Mouse (Mus musculus) frontal cortex, adult 2 months (tissue): Measurements from ENCODE around the gene Rabgap1l. TPM values are rescaled to one million over a fixed set of nuclear protein-coding genes. Genes with fewer than 3 reads are reported as not detected.

ENCODE experiments used
- DNase-seq, 2 experiments: peaks; one replicate each; pipeline ENCODE4 v3.0.0; 2022; ENCODE audit warnings: low spot score in 1 of 2; ENCODE audit errors: extremely low spot score in 1 of 2
- polyA plus RNA-seq: library from polyadenylated mRNA; depleted of rRNA; stranded (reverse); fragments of >200 nt; gene quantifications from 2 replicates; pipeline ENCODE4 v1.2.3, GENCODE M21; 2012

The Rabgap1l gene
- polyA plus RNA-seq, 1 experiment: 79.8 TPM

DNA sequence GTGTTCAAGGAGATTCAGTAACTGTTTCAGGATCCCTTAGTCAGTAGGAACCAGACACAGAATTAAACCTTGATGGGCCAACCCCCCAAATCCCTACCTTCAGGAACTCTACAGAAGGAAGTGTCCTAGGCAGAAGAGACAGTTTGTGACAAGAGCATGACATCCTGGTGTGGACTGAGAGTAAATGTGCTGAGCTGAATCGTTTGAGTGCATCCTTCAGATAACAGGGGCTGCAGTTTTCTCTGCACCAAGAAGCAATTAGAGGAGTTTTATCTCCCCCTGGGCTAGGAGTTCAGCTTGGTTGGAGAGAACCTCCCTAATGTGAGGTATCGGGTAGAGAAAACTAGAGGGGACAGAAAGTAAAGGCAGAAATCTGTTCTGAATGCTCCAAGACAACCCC is 462.8 kb downstream of the Rabgap1l start:
- no peak for DNase-seq

DNA sequence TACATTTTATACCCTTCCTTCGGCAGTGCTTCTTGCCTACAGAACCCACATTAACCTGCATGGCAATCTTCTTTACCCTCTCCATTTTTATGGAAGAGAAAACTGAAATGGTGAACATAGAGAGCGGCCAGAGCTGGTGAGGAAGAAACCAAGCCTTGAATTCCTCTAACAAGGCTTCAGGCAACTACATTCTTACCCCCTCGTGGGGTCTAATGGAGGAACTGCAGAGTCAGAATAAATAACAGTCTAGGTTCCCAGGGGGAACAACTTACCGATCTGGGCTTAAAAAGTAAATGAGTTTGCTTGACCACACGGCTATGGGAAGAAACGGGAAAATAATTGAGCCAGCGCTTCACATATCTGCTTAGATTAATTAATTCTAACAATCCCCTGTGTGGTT is 463.2 kb downstream of the Rabgap1l start:
- no peak for DNase-seq

DNA sequence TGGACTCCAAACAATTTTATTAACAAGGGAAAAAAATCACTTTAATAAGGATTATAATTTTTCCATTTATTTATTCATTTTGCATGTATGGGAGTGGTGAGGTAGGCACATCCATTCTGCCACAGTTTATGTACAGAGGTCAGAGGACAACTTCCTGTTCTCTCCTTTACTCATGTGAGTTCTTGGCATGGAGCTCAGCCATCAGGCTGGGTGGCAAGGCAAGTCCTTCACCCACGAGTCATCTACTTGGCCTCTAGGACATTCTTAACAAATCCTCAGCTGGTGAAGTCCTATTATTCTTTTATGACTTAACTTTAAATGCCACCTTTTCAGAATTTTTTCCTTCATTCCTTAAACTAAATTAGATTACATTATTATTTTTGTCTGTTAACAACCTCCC is 465.5 kb downstream of the Rabgap1l start:
- DNase-seq: no peak

DNA sequence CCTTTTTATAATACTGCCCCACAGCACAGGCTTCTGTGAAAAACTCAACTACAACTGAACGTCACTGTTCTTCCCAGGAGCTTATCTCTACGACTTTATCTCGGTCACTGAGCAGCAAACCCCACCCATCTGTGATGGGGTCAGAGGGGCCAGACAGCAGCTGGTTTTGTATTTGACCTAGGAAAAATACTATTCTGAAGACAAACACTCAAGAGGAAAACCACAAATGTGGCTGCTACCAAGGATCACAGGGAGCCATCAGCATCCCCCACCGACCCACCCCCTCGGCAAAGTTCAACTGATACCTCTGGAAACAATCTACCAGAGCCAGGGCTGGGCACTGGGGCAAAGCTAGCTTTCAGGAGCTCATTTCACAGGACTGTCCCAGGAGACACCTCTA is 467.5 kb downstream of the Rabgap1l start:
- no peak for DNase-seq

DNA sequence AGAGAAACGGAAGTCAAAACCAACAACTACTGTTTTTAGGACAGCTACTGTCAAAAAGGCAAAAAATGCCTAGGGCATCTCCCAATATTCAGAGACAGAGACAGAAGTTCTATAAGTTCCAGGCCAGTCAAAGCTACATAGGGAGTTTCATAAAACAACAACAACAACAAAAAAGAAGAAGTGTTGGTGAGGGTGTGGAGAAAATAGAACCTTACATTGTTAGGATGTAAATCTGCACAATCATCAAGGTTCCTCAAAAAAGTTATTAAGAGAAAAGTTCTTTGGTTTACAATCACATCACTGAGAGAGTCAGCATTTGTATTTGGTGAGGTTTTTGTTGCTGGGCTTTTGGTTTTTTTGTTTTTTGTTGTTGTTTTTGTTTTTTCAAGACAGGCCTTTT is 472.3 kb downstream of the Rabgap1l start:
- no peak for DNase-seq

DNA sequence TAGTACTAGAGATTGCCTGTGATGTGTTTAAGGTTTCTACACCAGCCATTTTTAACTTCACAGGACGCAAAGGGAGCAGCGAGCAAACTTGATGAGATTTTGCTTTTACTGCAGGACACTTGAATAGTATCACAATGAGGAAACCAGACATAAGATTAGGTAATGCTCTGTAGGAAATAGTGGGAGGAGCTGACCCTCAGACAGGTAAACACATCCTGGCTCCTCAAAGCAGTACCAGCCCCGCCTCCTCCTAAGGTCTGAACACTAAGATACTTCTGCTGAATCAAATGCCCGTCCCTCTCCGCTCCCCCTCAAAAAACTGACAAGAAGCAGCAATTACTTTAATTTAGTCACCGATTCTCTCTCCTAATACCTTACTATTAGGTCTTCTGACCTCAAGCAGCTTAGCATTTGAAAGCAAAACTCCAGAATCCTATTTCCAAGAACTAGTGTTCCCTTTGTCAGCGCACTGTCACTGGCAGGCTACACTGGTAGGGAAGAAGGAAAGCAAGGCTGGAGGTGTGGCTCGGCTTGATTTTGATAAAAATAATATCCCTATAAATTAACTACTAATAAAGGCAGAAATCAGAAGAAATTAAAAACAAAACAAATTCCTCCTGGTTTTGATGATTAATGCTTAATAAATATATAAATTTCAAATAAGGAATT is 474.8 kb downstream of the Rabgap1l start:
- DNase-seq: no peak

DNA sequence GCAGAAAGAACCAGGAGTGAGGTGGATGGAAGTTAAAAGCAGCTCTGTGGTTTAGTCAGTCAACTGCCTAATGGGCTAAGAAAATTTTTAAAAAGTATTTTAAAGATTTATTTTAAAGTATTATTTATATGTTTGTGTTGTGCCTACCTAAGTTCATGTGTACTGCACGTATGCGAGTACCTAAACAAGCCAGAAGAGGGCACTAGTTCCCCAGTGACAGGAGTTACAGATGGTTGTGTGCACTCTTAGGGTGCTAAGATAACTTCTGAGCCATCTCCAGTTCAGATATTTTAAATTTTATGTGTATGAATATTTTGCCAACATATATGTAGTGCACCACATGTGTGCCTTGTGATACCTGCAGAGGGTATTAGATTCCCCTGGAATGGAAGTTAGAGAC is 476.8 kb downstream of the Rabgap1l start:
- no peak for DNase-seq

DNA sequence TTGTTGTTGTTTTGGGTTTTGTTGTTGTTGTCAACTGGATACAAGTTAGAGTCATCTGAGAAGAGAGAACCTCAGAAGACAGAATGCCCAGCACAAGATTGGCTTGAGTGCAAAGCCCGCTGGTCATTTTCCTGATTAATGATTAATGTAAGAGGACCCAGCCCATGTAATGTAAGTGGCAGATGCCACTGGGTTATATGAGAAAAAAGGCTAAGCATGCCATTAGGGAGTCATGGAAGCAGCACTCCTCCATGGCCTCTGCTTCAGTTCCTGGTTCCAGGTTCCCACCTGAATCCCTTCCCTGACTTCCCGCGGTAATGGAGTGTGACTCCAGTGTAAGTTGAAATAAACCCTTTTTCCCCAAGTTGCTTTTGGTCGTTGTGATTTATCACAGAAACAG is 480.4 kb downstream of the Rabgap1l start:
- no peak for DNase-seq

DNA sequence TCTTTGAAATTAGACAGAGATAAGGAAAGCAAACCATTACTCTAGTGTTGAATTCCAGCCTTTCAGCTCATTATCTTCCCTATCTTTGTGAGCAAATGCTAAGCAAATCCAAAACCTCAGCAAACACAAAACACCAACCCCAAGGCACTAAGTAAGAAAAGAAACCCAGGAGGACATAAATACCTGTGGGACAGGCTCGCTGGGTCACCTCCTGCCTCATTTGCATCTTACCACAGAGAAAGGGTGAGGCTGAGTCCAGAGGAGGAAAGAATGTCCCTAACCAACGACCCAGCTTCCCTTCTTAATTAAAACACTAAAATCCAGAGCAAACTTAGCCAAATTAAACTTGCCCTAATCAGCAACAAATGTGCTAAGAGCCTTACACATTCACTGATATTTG is 481.1 kb downstream of the Rabgap1l start:
- no peak for DNase-seq

DNA sequence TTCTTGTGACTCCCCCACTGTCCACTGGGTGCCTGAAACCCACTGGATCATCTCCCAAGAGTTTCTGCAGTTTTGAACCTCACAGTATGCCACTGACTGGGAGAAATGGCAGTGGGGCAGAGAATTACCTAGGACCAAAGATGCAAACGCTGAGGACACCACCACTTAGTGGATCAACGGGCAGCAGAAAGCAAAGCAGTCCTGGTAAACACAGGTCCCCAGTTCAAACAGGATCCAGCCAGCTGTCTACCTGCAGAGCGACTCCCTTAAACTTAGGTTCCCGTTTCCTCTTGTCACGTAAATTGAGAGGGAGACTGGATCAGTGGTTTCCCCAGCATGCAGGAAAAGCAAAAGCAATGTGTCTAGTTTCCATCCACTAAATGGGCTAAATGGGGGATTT is 483.1 kb downstream of the Rabgap1l start:
- no peak for DNase-seq

DNA sequence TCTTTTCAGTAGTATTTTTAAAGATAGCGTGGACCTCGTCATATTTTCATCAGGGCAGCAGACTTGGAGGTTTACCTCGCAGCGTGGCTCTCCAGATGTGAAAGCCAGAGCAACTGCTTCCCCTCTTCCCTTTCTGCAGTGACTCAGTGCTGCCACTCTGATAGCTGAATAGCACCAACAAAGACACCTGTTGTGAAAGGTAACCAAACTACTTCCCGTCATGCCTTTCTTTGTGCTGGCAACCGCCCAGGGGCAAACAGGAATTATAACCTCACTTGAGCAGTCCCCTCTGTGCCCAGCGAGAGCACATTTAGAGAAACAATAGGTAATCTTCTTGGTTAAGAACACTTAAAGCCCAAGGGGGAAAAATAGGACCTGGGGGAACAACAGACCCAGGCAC is 484.0 kb downstream of the Rabgap1l start:
- no peak for DNase-seq

DNA sequence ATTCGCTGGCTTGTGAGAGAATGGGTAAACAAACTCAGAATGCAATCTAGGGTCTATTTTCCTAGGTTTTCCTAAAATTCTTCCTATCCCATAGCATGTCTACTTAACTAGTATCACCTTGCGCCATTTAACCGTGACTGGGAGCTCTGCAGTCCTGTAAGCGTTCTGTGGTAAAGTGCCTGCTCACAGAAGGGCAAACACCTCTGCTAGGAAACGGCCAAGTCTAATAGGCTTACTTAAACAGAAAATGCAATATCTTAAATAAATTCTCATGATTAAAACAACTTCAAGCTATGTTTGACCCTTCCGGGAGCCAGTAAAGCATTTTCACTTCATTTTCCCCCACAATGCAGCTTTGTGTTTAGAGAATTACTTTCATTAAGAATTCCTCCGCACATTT is 484.5 kb downstream of the Rabgap1l start:
- DNase-seq: no peak

DNA sequence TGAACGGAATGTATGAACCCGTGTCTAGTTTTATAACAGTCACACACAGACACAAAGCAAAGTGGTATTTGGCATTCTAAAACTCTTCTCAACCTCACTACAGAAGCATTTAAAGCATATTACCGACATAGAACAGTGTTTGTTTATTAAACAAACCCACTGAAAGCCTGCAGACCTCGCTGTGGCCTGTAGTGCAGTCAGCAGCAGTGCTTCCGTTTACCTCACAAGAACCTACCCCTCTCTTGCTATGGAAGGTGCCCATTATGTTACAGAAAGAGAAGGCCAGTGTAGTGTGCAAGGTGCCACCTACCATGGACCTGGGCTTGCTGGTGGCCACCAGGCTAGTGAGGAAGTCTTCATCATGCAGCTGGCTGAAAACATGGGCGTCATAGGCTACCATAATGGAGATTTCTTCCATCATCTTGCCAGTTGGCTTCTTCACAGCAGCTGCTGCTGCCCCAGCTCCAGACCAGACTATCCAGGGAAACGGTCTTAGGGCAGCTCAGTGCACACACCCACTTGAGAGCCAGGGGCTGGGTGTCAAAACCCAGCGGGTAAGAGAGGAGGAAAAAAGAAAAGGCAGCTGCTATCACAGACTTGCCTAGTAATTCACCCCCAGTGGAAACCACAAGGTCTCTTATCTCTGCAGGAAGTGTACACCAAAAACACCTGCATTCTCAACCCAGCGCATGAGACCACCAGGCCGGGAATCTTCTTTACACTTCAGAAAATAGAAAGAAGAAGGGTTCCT is 486.0 kb downstream of the Rabgap1l start:
- DNase-seq: no peak

DNA sequence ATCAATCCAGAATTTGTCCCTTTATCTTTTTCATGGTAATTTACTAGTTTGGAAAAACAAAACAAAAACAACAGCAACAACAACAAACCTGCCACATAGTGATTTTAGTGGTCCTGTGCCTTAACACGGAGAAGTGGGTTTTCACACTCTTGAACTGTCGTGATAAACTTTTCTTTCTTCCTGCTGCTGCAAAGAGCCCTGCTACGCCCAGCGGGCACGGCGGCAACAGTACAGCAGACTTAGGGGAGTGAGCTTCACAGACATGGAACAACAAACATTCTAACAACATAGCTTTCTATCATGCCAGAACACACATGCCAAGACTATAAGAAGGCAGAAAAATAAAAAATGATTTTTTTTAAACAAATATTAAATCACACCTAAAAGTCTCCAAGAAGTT is 486.7 kb downstream of the Rabgap1l start:
- no peak for DNase-seq

DNA sequence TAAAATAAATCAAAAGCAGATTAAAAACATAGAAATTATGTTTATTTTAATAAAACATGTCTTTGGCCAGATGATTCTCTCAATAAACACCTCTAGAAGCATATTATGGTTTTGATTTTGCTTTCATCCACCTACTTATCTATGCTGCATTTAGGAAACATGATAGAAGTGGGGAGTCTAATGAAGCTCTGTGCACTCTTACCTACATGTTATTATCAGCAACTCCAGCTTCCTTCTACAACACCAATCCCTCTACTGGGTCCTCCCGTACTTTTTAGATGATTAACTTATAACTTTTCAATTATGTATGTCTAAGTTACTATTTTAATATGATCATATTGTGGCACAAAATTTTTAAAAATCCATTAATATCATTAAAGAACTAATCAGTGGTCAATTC is 487.2 kb downstream of the Rabgap1l start:
- DNase-seq: no peak

DNA sequence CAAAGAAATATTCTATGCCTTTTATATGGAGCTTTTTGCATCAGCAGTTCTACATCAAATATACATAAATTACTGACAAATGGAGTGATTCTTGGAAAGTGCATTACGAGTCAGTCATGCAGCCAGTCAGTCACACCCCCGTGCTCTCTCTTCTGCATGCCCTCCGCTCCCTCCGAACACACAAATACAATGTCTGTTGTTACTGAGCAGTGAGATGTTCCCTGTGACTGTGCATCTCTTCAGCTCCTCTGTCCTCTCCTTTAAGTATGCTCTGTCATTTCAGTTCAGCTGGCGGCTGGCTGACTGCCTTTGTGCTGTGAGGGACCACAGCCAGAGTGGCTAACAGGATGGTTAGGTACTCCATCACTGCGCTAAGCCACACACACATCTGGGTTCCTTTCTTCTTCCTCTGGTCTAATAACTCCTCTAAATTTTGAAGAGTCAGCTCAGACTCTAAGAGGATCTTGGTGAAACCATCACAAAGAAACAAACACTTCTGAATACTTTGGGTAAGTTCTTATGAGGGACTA is 488.0 kb downstream of the Rabgap1l start:
- DNase-seq: no peak

DNA sequence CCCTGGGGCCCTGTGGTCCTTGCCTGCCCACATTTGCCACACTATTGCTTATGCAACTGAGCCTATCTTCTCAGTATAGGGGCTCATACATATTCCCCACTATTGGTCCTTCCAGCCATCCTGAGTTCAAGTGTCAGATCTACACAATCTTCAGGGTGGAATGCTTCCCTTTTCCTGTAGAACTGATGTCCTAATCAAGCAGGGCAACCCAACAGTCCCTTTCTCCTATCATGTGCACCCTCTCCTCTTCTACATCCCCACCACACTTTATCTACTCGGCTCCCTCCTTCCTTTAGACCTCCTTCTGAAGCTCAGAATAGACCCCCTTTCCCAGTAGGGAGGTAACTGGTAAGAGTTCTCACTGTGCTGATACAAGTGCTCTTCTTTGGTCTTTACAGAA is 490.7 kb downstream of the Rabgap1l start:
- no peak for DNase-seq

DNA sequence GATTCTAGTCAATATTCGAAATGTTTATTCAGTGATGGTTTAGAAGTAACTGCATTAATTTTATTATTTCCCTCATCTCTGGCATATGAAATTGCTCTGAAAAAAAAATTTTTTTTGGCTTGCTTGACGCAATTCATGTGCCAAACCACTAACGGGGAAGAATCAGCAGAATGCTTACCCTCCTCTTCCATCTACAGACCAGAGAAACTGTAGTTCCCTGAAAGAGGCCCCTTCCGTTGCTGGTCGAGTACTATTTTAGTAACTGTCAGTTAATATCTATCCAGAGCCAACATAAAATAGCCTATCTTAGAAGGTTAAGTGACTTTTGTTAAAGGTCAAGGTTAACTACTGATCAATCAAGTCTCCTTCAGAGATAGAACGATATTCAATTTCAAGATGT is 491.9 kb downstream of the Rabgap1l start:
- no peak for DNase-seq

DNA sequence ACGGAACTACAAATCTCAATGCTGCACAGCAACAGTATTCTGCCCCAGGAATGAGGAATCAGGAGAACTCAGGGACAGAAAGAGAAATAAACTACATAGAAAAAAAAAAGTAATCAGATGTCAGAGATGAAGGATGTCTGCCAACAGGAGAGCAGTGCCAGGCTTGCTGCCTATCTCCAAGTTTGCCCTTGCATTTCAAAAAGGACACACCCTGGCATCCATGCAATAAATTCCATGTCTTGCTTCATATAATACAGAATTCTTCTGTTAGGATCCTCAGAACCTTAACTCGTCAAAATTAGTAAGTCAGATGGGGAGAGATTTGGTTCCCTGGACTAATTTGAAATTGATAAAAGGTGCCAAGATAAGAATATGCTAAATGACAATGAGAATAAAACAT is 492.3 kb downstream of the Rabgap1l start:
- DNase-seq: no peak

DNA sequence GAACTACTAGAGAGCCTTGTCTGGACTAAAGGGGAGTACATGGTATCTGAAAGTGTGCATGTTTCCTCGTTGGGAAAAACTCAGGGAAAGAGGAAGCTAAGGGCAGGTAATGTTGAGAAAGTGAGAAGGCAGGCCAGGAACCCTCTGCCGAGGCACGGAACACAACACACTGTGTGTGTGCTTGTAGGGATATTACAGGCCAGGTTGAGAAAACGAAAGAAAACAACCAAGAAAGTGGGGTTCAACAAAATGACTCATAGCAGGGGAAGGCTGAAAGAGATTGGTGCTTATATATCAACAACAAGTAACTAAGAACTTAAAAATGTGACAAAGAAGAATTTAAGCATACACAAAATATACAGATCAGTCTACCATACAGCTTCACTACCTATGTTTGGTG is 493.0 kb downstream of the Rabgap1l start:
- no peak for DNase-seq

DNA sequence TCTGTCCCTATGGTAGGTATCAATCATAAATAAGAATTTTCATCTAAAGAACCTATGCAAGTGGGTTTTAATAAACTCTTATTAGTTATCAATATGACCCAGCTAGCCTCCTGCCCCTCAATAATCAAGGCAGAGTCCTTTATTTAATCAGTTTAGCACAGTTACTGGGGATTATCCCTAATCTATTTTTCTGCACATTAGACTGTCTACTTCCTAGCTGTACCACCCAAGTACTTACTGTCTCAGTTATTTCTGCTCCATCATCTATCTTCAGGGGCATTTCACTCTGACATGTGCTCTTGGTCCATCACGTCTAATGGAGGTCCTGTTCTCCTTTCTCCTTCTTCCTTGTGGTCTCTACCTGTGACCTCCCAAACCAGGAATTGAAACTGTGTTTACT is 494.1 kb downstream of the Rabgap1l start:
- DNase-seq: no peak

DNA sequence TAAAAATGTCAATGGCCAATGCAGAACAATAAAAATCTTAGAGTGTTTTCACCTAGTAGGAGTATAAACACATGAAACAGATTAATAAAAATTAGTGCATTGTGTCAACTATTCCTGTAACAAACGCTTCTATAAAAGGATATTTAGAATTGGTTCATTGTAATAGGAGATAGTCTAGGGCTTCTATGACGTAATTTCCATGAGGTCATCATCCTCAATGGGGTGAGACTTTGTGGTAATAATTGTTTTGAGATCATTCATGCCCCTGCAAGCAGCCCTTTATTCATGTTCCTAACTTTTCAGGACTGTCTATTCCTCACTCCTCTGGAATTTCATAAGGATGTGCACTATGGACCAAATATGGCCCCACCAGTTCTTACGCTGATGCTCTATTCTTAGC is 495.3 kb downstream of the Rabgap1l start:
- no peak for DNase-seq
